Mouse (Mus musculus) limb, embryonic 12.5 days (tissue): ENCODE measurements around the gene Gm14190. TPM values are rescaled to one million over a fixed set of nuclear protein-coding genes. Genes with fewer than 3 reads are reported as not detected.
"Not testable (repeated sequence)": the region's sequence is repeated elsewhere in the genome, so short reads cannot be mapped to it uniquely, and the experiment has no call there.

Experiments
- ATAC-seq: fragments of 200-750 bp; cut with Nextera tagmentation; 2 replicates; pipeline ENCODE4 v1.8.0; 2017; ENCODE audit warnings: low read depth, moderate TSS enrichment; ENCODE audit not compliant: insufficient number of reproducible peaks, insufficient read depth, low FRiP score, low TSS enrichment
- H3K27ac ChIP-seq: fragments of 300-500 bp; sonication (generic); 2 replicates; pipeline ENCODE4 v1.5.1; 2016; ENCODE audit warnings: mild to moderate bottlenecking, moderate library complexity
- H3K27me3 ChIP-seq: fragments of 300-500 bp; sonication (generic); 2 replicates; pipeline ENCODE4 v1.6.1; 2016; ENCODE audit warnings: mild to moderate bottlenecking, moderate library complexity
- H3K36me3 ChIP-seq: fragments of 300-500 bp; sonication (generic); 2 replicates; pipeline ENCODE4 v1.6.1; 2016; ENCODE audit warnings: mild to moderate bottlenecking, moderate library complexity
- H3K4me1 ChIP-seq: fragments of 300-500 bp; sonication (generic); replicated peaks from 2 replicates; pipeline ENCODE4 v1.6.1; 2016
- H3K4me2 ChIP-seq: fragments of 300-500 bp; sonication (generic); 2 replicates; pipeline ENCODE4 v1.6.1; 2016; ENCODE audit warnings: mild to moderate bottlenecking, moderate library complexity
- H3K4me3 ChIP-seq: fragments of 300-500 bp; sonication (generic); replicated peaks from 2 replicates; pipeline ENCODE4 v1.5.1; 2016; ENCODE audit warnings: mild to moderate bottlenecking
- H3K9ac ChIP-seq: fragments of 300-500 bp; sonication (generic); replicated peaks from 2 replicates; pipeline ENCODE4 v1.6.1; 2016; ENCODE audit warnings: mild to moderate bottlenecking, moderate library complexity
- H3K9me3 ChIP-seq: fragments of 300-500 bp; sonication (generic); 2 replicates; pipeline ENCODE4 v1.6.1; 2016; ENCODE audit warnings: mild to moderate bottlenecking, moderate library complexity
- WGBS: fragments of 180-500 bp; shearing (Covaris S2); methylation state at CpG from one replicate; pipeline ENCODE4 v1.1.7; 2016; 5-methylcytosine and 5-hydroxymethylcytosine counted together
- polyA plus RNA-seq: library from polyadenylated mRNA; unstranded; fragments of >200 nt; fragmentation: Nextera tagmentation; extraction: Ambion mirVana; gene quantifications from 2 replicates; pipeline ENCODE4 v1.2.1, GENCODE M21; 2016

Gene Gm14190
- polyA plus RNA-seq: not detected in 2 replicates

GRCm38 (mm10) chr11:99690463-99690862, at the start of gene Gm14190:
Gm14190 (minus strand) TSS chr11:99690740.
- 84% methylated on average over 1 of the region's 1 CpGs for WGBS
- H3K9me3 ChIP-seq: no peaks in the 10 kb centered on the region
- no peaks in the 10 kb centered on the region for H3K36me3 ChIP-seq

GRCm38 (mm10) chr11:99734190-99734589, 43.6 kb upstream of the Gm14190 start, which contains the start of gene Gm14180:
Gm14180 (minus strand) TSS chr11:99734290.
- no peak within 1 kb of the TSS for H3K4me3 ChIP-seq
- H3K9ac ChIP-seq: no peak within 1 kb of the TSS
- H3K4me1 ChIP-seq: no peaks in the 10 kb centered on the region
- H3K9me3 ChIP-seq: no peaks in the 10 kb centered on the region
- H3K27me3 ChIP-seq: no peaks in the 10 kb centered on the region
- no peak within 1 kb of the TSS for H3K27ac ChIP-seq
- no peak for ATAC-seq
- H3K36me3 ChIP-seq: no peaks in the 10 kb centered on the region
- H3K4me2 ChIP-seq: no peak within 1 kb of the TSS
- 65% methylated on average over 2 of the region's 2 CpGs for WGBS

More at GRCm38 (mm10) chr11:99690463-99690862, at the start of gene Gm14190:
- H3K27ac ChIP-seq: no peak within 1 kb of the TSS
- no peaks in the 10 kb centered on the region for H3K4me1 ChIP-seq
- no peaks in the 10 kb centered on the region for H3K27me3 ChIP-seq
- H3K4me2 ChIP-seq: no peak within 1 kb of the TSS
- no peak for ATAC-seq
- no peak within 1 kb of the TSS for H3K4me3 ChIP-seq
- no peak within 1 kb of the TSS for H3K9ac ChIP-seq

- WGBS: 72% methylated on average over 2 of the region's 2 CpGs
- H3K9ac ChIP-seq: no peak overlapping the region
- H3K27ac ChIP-seq: no peak overlapping the region
- no peak overlapping the region for H3K4me3 ChIP-seq
- no peaks in the 10 kb centered on the region for H3K27me3 ChIP-seq
- no peak for ATAC-seq
- no peaks in the 10 kb centered on the region for H3K36me3 ChIP-seq
- no peaks in the 10 kb centered on the region for H3K4me1 ChIP-seq
- H3K4me2 ChIP-seq: no peak overlapping the region
- H3K9me3 ChIP-seq: no peaks in the 10 kb centered on the region
Measured at GRCm38 (mm10) chr11:99724061-99724460, 33.5 kb upstream of the Gm14190 start.

DNA sequence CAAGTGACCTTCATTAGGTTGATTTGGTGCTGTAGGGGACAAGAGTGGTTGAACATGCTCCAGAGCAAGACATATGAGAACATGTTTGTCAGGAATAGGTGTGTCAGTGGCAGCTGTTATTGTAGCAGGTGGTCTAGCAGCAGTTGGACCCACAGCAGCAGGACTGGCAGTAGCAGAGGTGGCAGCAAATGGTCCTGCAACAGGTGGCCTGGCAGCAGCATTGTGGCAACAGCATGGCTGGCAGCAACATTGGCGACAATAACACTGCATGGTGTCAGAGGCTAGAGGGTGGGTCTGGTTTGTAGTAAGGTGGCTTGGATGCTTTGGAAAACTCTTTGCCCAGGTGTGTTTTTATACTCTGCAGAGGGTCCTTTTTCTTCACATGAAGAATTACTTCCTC, 28.2 kb upstream of the Gm14190 start:
- WGBS: 88% methylated on average over 1 of the region's 1 CpGs
- no peak overlapping the region for H3K9ac ChIP-seq
- H3K4me2 ChIP-seq: no peak overlapping the region
- no peak overlapping the region for H3K27ac ChIP-seq
- no peak for ATAC-seq
- no peaks in the 10 kb centered on the region for H3K27me3 ChIP-seq
- H3K36me3 ChIP-seq: no peaks in the 10 kb centered on the region
- H3K9me3 ChIP-seq: no peaks in the 10 kb centered on the region
- no peak overlapping the region for H3K4me3 ChIP-seq
- H3K4me1 ChIP-seq: no peaks in the 10 kb centered on the region

- WGBS: 66% methylated on average over 1 of the region's 1 CpGs
- not testable (repeated sequence) for ATAC-seq
Measured at GRCm38 (mm10) chr11:99685235-99685634, 5.3 kb downstream of the Gm14190 start.

GRCm38 (mm10) chr11:99683481-99683880, 7.1 kb downstream of the Gm14190 start:
- no peak for ATAC-seq
- no peak overlapping the region for H3K27ac ChIP-seq
- H3K4me1 ChIP-seq: no peaks in the 10 kb centered on the region
- H3K4me3 ChIP-seq: no peak overlapping the region
- 90% methylated on average over 2 of the region's 2 CpGs for WGBS
- no peaks in the 10 kb centered on the region for H3K36me3 ChIP-seq
- H3K4me2 ChIP-seq: no peak overlapping the region
- H3K9ac ChIP-seq: no peak overlapping the region
- H3K27me3 ChIP-seq: no peaks in the 10 kb centered on the region
- H3K9me3 ChIP-seq: no peaks in the 10 kb centered on the region

More at GRCm38 (mm10) chr11:99685235-99685634, 5.3 kb downstream of the Gm14190 start:
- H3K9me3 ChIP-seq, H3K36me3 ChIP-seq, H3K4me1 ChIP-seq, H3K27ac ChIP-seq, H3K9ac ChIP-seq, H3K27me3 ChIP-seq, H3K4me2 ChIP-seq, H3K4me3 ChIP-seq: not testable (repeated sequence)

DNA sequence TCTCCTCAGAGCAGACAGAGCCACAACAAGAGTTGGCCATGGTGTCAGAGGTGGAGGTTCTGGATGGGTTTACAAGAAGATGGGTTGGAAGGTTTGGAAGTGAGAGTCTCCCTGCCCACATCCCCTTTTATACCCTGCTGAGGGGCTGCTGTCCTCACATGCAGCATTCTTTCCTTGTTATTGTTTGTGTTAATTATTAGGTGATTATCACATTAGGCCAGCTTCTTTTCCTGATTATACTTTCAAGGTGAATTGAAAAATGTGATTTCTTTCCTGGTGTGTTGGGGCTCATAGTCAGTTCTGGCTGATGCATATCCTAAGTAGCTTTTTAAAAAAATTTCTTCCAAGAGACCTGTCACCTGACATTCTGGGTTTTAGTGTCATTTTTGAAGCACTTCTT, 24.7 kb downstream of the Gm14190 start, which contains the start of gene Krtap4-6:
Krtap4-6 (minus strand) TSS at position 101 of the 400 bp plus-strand sequence.
- H3K4me1 ChIP-seq: no peaks in the 10 kb centered on the region
- no peak within 1 kb of the TSS for H3K9ac ChIP-seq
- H3K27ac ChIP-seq: no peak within 1 kb of the TSS
- no peak within 1 kb of the TSS for H3K4me3 ChIP-seq
- H3K27me3 ChIP-seq: 0 out of 2 replicates have a peak, but pooled peaks cover 3% of the 10 kb centered on the region
- no peak within 1 kb of the TSS for H3K4me2 ChIP-seq
- H3K9me3 ChIP-seq: no peaks in the 10 kb centered on the region
- no peak for ATAC-seq
- no peaks in the 10 kb centered on the region for H3K36me3 ChIP-seq

DNA sequence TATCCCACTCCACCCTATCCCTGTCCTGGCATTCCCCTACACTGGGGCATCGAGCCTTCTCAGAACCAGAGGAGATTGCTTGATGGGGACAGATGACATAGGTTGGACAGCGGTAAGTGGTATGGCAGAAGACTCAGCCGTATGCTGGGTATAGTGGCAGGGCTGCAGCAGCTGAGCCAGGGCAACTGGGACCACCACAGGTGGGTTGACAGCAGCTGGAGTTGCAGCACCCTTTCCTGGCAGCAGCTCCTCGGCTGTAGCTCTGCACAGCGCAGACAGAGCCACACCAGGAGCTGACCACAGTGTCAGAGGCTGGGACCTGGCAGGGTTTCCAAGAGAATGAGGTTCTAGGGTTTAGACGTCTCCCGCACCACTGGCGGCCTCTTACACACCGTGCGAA, 27.7 kb downstream of the Gm14190 start:
- H3K9ac ChIP-seq: no peak overlapping the region
- H3K4me3 ChIP-seq: no peak overlapping the region
- no peaks in the 10 kb centered on the region for H3K36me3 ChIP-seq
- H3K27me3 ChIP-seq: 0 out of 2 replicates have a peak, but pooled peaks cover 3% of the 10 kb centered on the region
- no peak overlapping the region for H3K27ac ChIP-seq
- no peak for ATAC-seq
- no peak overlapping the region for H3K4me2 ChIP-seq
- H3K9me3 ChIP-seq: no peaks in the 10 kb centered on the region
- H3K4me1 ChIP-seq: no peaks in the 10 kb centered on the region
- WGBS: 82% methylated on average over 10 of the region's 10 CpGs

GRCm38 (mm10) chr11:99659256-99659655, 31.3 kb downstream of the Gm14190 start:
- Histone ChIP-seq H3K9ac (no peak overlapping the region), H3K4me2 (no peak overlapping the region), H3K27me3 (0 out of 2 replicates have a peak, but pooled peaks cover 3% of the 10 kb centered on the region), H3K9me3 (no peaks in the 10 kb centered on the region), H3K27ac (no peak overlapping the region), H3K36me3 (no peaks in the 10 kb centered on the region), H3K4me1 (no peaks in the 10 kb centered on the region), H3K4me3 (no peak overlapping the region)
- WGBS: 87% methylated on average over 4 of the region's 4 CpGs
- no peak for ATAC-seq

DNA sequence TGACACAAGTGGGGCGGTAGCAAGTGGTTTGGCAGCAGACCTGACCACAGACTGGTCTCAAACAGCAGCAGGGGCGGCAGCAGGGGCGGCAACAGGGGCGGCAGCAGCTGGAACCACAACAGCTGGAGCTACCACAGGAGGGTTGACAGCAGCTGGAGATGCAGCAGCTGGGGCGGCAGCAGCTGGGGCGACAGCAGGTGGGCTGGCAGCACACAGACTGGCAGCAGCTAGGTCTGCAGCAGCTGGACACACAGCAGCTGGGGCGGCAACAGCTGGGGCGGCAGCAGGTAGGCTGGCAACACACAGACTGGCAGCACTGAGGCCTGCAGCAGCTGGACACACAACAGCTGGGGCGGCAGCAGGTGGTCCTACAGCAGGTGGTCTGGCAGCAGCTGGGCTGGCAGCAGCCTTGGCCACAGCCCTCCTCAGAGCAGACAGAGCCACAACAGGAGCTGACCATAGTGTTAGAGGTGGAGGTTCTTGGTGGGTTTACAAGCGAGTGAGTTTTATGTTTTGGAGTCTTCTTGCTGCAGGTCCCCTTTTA, 32.0 kb downstream of the Gm14190 start, which contains the start of gene Gm11563:
Gm11563 (minus strand) TSS at position 494 of the 544 bp plus-strand sequence.
- not testable (repeated sequence) for H3K4me3 ChIP-seq, H3K4me2 ChIP-seq, H3K27ac ChIP-seq, ATAC-seq, H3K27me3 ChIP-seq, H3K9me3 ChIP-seq, H3K9ac ChIP-seq, H3K4me1 ChIP-seq, H3K36me3 ChIP-seq
- 65% methylated on average over 10 of the region's 10 CpGs for WGBS

DNA sequence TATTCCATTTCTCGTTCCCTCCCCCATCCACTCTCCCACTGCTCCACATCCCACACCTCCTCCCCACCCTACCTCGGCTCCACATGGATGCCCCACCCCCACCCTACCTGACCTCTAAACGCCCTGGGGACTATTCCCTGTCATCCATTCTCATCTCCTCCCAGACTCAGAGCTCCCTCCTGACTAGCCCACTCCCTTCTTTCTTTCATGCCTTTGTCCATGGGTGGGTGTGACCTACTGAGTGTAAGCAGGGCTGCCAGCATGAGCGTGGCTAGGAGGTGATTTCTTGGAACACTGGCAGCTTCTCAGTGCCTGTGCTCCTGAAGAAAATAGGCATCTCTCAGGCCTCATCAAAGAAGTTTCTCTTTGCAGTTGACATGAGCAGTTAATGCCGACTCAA, 33.5 kb downstream of the Gm14190 start:
- H3K36me3 ChIP-seq: no peaks in the 10 kb centered on the region
- WGBS: 46% methylated on average over 5 of the region's 5 CpGs
- H3K4me3 ChIP-seq: no peak overlapping the region
- H3K9ac ChIP-seq: no peak overlapping the region
- H3K27me3 ChIP-seq: no peaks in the 10 kb centered on the region
- H3K27ac ChIP-seq: no peak overlapping the region
- H3K4me2 ChIP-seq: no peak overlapping the region
- H3K9me3 ChIP-seq: no peaks in the 10 kb centered on the region
- no peak for ATAC-seq
- no peaks in the 10 kb centered on the region for H3K4me1 ChIP-seq

GRCm38 (mm10) chr11:99650136-99650535, 40.4 kb downstream of the Gm14190 start, which contains the start of gene Gm11555:
Gm11555 (minus strand) TSS chr11:99650236.
- ATAC-seq: no peak
- no peak within 1 kb of the TSS for H3K9ac ChIP-seq
- H3K4me3 ChIP-seq: no peak within 1 kb of the TSS
- no peaks in the 10 kb centered on the region for H3K36me3 ChIP-seq
- 78% methylated on average over 2 of the region's 2 CpGs for WGBS
- no peaks in the 10 kb centered on the region for H3K27me3 ChIP-seq
- H3K9me3 ChIP-seq: no peaks in the 10 kb centered on the region
- H3K4me2 ChIP-seq: no peak within 1 kb of the TSS
- H3K27ac ChIP-seq: no peak within 1 kb of the TSS
- no peaks in the 10 kb centered on the region for H3K4me1 ChIP-seq
